Mouse (Mus musculus) thymus, postnatal 10 days (tissue): ENCODE measurements around the gene Cd69.

ENCODE experiments used
- DNase-seq, 2 experiments: peaks; one replicate each; pipeline ENCODE4 v3.0.0; 2021; ENCODE audit warnings: low spot score in 2 of 2

The Cd69 gene

DNA sequence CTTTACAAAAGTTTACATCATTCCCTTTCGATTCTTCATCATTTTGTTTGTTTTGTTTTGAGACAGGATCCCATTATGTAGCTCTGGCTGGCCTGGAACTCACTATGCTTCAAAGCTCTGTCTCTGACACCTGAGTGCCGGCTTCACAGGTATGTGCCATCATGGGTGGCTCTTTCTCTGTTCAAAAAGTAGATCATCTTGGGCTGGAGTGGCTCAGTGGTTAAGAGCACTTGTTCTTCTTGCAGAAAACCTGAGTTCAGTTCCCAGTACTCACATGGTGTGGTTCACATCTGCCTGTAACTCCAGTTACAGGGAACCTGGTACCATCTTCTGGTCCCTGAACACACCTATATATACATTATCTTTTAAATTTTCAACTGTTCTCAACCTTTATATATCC is 50.2 kb downstream of the Cd69 start:
- DNase-seq = no peak

DNA sequence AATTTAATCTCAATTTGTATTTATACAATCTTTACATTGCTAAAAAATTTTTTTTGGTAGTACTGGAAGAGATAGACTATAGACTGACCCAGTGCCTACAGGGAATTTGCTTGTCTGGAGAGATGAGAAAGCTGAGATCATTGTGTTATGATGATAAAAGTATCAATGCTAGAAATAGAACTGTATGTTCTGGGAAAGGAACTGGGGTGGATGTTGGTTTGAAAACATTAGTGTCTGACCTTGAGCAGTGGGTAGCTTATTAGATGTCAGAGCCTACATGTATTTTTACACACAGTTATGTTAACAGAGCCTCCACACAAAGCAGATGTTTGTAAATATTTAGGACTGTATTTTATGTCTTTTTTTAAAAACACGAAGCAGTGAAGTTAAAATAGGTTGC is 51.1 kb downstream of the Cd69 start:
- DNase-seq = no peak

- no peak for DNase-seq
Observed at GRCm38 (mm10) chr6:129223611-129224010, 51.6 kb downstream of the Cd69 start.

DNA sequence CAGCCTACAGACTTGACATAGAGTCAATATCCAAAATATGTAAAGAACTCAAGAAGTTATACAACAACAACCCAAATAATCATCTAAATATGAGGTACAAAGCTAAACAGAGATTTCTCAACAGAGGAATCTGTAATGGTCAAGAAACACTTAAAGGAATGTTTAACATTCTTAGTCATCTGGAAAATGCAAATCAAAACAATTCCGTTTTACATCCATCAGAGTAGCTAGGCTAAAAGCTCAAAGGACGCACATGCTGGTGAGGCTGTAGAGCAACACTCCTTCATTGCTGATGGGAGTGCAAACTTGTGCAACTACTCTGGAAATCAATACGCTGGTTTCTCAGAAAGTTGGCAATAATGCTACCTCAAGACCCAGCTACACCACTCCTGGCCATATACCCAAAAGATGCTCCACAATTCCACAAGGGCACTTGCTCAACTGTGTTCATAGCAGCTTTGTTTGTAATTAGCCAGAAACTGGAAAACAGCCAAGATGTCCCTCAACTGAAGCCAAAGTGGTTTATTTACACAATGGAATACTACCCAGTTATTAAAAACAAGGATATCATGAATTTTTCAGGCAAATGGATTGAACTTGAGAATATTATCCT is 52.9 kb downstream of the Cd69 start:
- DNase-seq = no peak

DNA sequence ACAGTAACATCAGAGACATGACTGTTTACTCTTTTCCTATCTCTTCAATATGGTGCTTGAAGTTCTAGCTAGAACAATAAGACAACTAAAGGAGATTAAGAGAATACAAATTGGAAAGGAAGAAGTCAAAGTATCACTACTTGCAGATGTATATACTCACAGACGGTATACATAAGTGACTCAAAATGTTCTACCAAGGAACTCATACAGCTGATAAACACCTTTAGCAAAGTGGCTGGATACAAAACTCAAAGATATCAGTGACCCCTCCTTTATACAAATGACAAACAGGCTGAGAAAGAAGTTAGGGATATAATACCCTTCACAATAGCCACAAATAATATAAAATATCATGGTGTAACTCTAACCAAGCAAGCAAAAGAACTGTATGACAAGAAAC is 54.2 kb downstream of the Cd69 start:
- no peak for DNase-seq

DNA sequence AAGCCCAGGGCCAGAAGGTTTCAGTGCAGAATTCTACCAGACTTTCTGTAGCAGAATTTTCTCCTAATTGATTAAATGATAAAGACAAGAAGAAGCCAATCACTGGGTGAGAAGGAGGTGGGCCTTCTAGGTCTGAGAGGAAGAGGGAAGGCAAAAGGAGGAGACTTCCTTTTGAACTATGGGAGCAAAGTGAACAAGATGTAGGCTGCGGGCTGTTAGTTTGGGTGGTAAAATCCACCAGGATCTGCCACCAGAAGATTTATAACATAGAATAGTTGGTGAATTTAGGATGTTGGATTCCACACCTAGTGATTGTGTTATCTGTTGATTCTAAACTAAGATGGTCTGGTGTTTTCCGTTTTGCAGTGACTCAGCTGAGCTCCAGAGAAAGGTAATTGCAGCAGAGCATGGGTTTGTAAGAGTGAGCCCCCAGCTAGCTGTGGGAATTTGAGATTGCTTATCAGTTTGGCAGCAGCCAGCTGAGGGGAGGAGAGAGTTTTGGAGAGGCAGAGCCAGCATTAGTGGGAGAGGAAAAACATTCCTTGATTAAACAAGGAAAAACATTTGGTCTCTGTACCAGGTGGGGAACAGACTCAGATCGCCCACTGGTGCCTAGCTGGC is 55.2 kb downstream of the Cd69 start:
- no peak for DNase-seq

GRCm38 (mm10) chr6:129218191-129218696 is 57.0 kb downstream of the Cd69 start:
- no peak for DNase-seq
